Mouse (Mus musculus) gastrocnemius, adult 8-10 months (tissue): ENCODE measurements around the gene Tacc2. TPM values are rescaled to one million over a fixed set of nuclear protein-coding genes. Genes with fewer than 3 reads are reported as not detected.

Experiments used
- DNase-seq, 2 experiments: peaks; one replicate each; pipeline ENCODE4 v3.0.0; 2022; ENCODE audit warnings: low spot score in 2 of 2
- total RNA-seq, 4 experiments: library from RNA; stranded (reverse); gene quantifications; 2 replicates each; pipeline ENCODE4 v1.2.4; 2022

Tacc2 gene
- total RNA-seq, 4 experiments from 2014 or later: 458 to 672 (median 534) TPM

GRCm38 (mm10) chr7:130606958-130607357 lies 29.7 kb downstream of the Tacc2 start:
- DNase-seq: no peak

GRCm38 (mm10) chr7:130613973-130614372 lies 36.7 kb downstream of the Tacc2 start:
- no peak for DNase-seq

GRCm38 (mm10) chr7:130617591-130617990 lies 40.4 kb downstream of the Tacc2 start:
- DNase-seq: no peak

DNA sequence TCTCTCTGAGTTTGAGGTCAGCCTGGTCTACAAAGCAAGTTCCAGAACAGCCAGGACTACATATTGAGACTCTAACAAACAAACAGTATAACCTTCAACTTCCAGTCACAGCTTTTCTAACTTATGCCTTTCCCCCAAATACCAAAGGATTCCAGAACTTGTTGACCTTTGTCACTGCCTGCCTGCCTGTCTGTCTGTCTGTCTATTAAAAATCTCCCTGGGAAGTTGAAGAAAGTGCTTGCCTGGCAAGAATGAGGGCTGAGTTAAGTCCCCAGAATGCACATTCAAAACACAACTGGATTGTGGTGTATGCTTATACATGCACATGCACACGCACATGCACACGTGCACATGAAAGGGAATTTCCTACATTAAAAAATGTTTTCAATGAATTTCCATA lies 43.8 kb downstream of the Tacc2 start:
- DNase-seq: no peak

GRCm38 (mm10) chr7:130621953-130622352 lies 44.7 kb downstream of the Tacc2 start:
- peak in 1 of 2 experiments; percentile 25 for DNase-seq

DNA sequence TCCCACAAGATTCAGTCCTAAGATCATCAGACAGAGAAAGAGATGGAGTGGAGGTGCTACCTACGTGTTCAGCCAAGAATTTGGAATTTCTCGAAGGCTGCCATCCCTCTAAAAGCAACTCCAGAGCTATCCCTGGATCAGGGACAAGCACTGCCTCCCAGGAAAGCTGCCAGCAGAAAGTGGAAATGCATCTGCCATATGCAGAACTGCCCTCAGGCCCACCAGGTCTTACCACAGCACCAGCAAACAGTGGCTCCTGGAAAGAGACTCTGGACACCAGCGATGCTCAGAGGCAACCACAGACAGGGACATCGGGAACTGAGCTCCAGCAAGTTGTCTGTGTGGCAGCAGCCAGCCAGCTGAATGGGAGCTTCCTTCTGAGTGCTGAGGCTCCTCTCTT lies 45.1 kb downstream of the Tacc2 start:
- no peak for DNase-seq

GRCm38 (mm10) chr7:130624299-130624698 lies 47.1 kb downstream of the Tacc2 start:
- no peak for DNase-seq

DNA sequence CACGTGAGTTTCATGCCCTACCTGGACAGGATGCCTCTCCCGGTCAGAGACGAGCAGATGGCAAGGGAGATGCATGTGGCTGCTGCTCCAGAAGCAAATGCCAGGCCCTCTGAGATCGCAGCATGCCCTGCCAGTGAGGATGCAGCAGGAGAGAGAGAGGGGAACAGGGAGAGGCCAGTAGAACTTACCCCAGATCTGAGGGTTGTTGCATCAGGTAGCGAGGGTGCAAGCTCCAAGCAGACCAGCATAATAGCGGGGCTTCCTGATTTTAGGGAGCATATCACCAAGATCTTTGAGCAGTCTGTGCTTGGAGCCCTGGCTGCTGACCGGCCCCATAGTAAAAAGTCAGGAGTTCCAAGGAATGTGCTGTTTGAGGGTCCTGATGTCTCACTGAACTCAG lies 48.1 kb downstream of the Tacc2 start:
- no peak for DNase-seq

GRCm38 (mm10) chr7:130628601-130629000 lies 51.4 kb downstream of the Tacc2 start:
- DNase-seq: no peak

- DNase-seq: no peak
Measured at GRCm38 (mm10) chr7:130629999-130630398, 52.8 kb downstream of the Tacc2 start.

DNA sequence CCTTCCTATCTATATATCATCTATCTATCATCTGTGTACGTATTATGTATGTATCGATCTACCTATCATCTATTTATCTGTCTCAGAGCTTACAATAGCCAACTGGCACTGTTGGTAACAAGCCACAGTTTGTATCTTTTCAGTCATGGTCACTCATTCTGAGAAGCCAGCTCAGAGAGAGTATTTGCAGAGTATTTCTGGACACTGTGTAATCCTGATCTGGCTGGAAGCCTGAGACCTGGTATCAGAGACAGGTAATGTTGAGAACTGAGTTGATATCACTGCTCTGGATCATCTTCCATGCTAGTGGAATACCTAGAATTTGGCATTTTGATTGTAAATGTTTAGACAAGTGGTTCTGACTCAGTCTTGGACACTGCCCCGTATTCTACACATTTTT lies 53.7 kb downstream of the Tacc2 start:
- no peak for DNase-seq

- no peak for DNase-seq
Measured at GRCm38 (mm10) chr7:130631553-130632378, 54.5 kb downstream of the Tacc2 start.

- no peak for DNase-seq
Measured at GRCm38 (mm10) chr7:130632379-130632732, 55.1 kb downstream of the Tacc2 start.

DNA sequence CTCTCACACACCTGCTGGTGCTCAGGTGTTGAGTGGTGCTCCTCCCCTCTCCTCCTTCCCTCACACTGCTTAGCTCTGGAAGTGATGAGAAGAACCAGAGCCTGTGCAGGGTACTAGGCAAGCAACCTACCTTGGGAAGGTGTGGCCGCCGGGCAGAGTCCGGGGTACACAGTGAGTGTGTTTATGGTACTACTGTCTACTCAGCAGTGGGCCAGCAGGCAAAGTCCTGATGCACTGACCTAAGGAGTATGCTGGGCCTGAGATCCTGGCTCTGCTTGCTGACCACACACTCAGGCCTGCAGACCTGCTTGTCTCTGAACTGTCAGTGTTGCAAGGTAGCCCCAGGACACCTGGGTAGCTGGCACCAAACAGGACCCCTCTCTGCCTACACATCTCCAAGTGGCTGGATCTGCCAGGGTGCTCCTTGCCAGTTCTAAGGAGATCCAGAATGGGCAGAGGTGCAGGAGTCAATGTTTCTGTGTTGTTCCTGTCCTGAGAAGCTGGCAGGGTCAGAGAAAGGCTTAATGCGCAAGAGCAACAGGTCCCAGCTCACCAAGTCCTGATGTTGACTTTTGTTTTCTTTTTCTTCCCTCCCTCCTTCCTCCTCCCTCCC lies 57.1 kb downstream of the Tacc2 start:
- DNase-seq: no peak

- no peak for DNase-seq
Measured at GRCm38 (mm10) chr7:130635212-130635611, 58.0 kb downstream of the Tacc2 start.

DNA sequence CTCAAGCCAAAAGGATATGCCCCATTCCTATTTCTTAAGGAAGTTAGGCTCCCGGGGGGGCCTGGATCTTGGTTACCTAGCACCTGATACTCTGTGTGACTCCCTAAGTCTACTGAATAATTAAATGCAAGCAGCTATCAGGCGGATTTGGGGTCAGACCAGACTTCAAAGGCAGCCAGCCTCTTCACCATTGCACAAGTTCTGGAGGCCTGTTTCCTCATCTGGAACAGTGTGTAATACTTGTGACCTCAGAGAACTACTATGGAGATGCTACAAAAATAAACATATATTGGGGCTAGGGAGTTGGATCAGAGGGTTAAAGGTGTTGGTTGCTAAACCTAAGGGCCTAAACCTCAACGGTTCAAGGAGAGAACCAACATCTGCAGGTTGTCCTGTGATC lies 59.0 kb downstream of the Tacc2 start:
- DNase-seq: no peak

GRCm38 (mm10) chr7:130636902-130637301 lies 59.7 kb downstream of the Tacc2 start:
- DNase-seq: no peak

- no peak for DNase-seq
Measured at GRCm38 (mm10) chr7:130637811-130638210, 60.6 kb downstream of the Tacc2 start.

GRCm38 (mm10) chr7:130640681-130641080 lies 63.4 kb downstream of the Tacc2 start:
- DNase-seq: no peak

GRCm38 (mm10) chr7:130645332-130645993 lies 68.2 kb downstream of the Tacc2 start:
- no peak for DNase-seq

- peak; percentile 74 to 78 for DNase-seq
Measured at GRCm38 (mm10) chr7:130645994-130646761, 68.9 kb downstream of the Tacc2 start.

DNA sequence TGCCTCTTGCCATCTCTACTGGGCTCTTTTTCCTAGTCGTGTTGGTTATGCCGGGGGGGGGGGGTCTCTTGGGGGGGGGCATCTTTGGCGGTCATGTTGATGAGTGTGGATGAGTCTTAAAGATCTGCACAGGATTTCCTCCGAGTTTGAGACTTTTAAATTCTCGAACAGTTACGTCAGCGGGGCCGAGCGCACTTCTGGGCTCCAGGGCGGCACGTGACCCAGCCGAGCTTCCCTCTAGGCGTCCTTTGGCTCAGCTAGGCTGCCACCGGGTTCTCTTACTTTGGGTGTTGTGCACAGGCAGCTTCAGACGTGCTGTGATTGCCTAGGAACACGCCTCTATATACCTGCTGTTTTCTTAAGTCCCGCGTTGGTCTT lies 69.5 kb downstream of the Tacc2 start:
- peak; percentile 68 to 73 for DNase-seq
